Mouse (Mus musculus) right cerebral cortex, postnatal 36 days (tissue): Measurements from ENCODE around the gene Scamp4.
A peak's percentile ranks its signal among the peaks of the same experiment; 100 is the strongest.
"Not testable (repeated sequence)": the region's sequence is repeated elsewhere in the genome, so short reads cannot be mapped to it uniquely, and the experiment has no call there.

Experiments used
- DNase-seq, 2 experiments: peaks; one replicate each; pipeline ENCODE4 v3.0.0; 2022; ENCODE audit warnings: low spot score in 2 of 2, mixed read lengths in 1 of 2

Scamp4 gene

GRCm38 (mm10) chr10:80610116-80610785 lies 7.6 kb downstream of the Scamp4 start:
- DNase-seq: no peak

GRCm38 (mm10) chr10:80611024-80611423 lies 8.4 kb downstream of the Scamp4 start:
- DNase-seq: no peak

DNA sequence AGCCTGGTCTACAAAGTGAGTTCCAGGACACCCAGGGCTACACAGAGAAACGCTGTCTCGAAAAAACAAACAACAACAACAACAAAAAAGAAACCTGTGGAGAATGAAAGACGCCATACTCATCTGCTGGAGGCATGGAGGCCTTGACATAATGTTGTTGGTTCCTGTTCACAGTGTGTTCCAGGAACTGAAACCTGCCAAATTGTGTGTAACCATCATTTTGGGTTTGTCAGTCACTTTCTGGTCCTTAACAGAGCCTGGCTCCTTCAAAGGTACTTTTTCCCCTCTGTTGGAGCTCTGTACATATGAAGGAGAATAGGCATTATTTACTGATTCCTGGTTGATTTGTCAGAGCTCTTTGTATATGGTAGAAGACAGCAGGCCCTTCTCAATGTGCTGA lies 9.2 kb downstream of the Scamp4 start:
- no peak for DNase-seq

DNA sequence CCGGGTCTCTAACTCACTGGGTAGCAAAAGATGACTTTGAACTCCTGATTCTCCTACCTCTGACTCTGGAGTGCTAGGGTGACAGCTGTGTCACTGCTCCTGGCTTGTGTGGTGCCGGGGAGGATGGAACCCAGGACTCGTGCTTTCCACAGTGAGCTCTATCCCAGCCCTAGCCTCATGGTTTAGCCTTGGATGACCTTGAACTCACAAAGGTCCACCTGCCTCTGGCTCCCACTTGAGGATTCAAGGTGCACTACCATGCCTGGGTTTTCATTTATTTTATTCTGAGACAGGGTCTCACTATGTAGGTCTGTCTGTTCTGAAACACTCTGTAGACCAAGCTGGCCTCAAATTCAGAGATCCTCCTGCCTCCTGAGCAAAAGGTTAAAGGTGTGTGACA lies 11.1 kb downstream of the Scamp4 start:
- no peak for DNase-seq

- no peak for DNase-seq
These were observed 11.7 kb downstream of the Scamp4 start for GRCm38 (mm10) chr10:80614351-80614750.

DNA sequence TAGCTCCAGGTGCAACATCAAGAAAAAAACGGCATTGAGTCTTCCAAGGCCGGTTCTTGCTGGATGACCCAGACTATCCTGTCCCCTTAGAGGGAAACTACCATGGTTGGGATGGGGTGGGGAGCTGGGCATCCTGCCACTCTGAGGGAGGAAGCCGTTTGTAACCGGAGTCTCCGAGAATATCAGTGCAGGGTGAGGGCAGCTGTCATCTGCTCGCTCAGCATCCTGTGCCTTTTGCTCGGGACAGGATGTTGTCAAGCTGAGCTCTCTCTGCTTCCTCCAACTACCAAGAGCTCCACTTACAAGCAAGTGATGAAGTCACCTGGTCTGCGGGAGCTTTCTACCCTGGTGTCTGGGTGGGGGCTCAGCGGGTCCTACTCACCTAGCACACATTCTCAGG lies 15.5 kb downstream of the Scamp4 start:
- DNase-seq: no peak

DNA sequence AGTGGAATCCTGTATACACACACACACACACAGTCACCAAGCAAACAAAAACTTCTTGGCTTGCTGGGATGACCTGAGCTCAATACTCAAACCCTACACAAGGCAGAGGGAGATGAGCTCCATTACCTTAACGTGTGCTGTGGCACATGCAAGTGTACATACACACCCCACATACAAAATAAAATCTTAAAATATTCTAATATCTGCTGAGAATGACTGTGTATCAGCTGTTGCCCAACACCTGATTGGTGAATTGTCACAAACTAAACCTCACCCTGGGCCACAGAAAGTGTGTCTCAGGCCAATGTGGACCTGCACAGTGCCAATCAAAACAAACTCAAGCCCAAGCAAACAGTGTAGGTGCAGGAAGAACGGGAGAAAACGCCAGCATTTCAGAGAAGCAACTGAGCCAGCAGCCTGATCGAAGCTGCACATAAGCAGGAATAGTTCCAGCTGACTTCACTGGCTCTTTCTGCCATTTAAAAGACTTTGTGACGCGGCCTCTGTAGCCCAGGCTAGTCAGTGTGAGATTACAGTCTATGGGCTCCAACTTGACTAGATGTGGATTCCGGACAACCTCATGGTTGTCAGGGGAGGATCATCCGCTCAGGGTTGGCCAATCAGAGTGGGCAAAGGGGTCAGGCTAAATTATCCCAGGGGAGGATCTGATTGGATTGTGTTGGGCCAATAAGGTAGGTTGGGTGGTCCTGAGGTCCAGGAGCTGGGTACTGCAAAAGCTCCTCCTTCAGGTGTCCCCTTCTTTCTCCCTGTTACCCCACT lies 17.0 kb downstream of the Scamp4 start:
- no peak for DNase-seq

- no peak for DNase-seq
These were observed 17.7 kb downstream of the Scamp4 start for GRCm38 (mm10) chr10:80620365-80620764.

DNA sequence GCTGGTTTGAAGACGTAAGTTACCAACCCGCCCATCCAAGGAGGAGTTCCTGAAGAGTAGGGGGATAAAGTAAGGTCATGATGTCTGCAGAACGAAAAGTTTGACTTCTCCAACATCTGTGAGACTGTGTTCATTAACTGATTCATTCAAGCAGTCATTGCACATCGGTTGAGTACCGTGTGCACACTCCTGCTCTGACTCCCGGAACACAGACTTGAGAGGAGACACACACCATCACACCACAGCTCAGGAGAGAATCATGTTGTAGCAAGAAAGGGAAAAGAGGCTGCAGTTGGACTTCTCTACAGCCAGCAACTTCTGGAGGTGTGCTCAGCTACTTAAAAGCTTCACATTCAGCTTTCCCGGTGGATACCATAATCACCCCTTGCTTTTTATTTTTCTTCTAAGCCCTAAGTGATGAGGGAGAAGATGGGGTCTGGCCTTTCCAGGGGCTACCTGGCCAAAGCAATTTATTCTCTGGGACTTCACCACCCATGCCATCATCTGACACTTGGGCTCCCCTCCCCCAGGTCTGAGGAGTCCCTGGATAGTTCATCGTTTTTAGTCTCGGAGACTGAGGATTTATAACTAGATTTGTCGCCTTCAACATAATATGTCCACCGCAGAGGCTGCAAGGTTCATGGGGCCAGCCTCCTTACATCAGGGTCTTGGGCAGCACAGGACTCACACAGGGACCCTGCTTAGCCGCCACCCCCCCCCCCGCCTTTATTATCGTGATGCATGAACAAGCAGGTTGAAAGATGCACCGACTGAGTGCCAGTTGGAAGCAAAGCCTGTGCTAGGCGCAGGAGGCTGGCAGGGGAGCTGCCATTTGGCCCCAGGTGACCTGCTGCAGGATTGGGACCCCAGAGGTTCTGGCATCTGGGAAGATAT lies 18.4 kb downstream of the Scamp4 start:
- no peak for DNase-seq

GRCm38 (mm10) chr10:80621690-80621939 lies 18.9 kb downstream of the Scamp4 start:
- DNase-seq: no peak

DNA sequence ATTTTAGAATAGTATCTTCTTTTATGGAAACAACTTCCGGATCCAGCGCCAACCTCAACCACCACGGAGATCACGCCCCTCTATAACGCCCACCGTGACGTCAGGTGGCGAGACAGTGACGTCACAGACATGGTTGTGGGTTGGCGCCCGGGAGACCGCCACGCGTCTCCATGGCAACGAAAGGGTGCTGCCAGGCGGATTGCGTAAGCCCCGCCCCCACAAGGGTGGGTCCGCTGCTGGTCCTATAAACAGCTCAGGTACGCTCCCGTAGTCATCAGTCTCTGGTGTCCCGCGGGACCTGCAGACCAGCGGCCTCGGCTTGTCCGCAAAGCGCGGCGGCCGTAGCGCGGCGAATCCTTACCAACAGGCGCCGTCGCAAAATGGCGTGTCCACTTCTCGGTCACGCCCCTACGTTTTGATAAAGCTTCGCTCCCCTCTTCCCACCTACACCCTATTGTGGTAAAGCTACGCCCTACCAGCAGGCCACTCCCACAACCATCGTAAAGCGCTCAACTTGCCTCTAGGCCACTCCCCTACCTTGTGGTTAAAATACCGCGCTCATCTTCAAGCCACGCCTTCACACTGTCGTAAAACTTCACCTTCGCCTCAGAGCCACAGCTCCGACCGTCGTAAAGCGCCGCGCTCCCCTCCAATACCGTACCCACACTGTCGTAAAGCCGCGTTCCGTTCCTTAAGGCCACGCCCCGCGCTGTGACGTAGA lies 19.4 kb downstream of the Scamp4 start:
- DNase-seq: peak; percentile 99

DNA sequence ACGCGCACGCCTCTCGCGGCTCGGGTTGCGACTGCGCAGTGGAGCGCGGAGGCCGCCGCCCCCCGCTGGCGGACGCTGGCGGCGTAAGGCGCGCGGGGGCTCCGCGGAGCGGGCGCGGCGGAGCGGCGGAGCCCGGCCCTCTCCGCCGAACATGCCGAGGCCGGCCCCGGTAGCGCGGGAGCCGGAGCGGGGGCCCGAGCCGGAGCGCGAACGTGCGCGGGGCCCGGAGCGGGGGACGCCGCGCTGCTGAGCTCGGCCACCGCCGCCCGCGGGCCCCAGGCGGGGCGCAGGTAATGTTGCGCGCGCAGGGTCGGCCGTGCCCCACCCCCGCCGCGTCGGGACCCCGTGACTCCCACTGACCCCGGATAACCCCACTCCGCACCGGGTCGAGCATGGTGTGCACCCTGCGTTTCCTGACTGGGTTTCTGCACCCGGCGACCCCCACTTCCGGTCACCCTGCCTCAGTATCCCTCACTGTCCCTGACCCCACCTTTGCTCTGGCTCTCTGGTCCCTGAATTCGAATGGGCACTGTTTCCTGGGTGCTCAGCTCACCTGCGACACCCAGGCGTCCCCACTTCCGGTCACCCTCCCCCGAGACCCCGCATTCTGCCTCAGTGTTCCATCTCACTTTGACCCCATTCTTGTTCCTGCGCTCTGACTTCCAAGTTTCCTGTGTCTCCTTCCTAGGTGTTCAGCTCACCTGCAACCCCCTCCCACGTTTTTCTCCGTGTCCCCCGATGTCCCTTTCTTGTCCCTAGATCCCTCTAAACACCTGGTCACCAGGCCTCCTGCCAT lies 20.2 kb downstream of the Scamp4 start, which contains the start of gene Csnk1g2:
Gene Csnk1g2, plus strand, starts transcription at position 178 of the 796 bp plus-strand sequence.
- DNase-seq: peak; percentile 43 to 44

DNA sequence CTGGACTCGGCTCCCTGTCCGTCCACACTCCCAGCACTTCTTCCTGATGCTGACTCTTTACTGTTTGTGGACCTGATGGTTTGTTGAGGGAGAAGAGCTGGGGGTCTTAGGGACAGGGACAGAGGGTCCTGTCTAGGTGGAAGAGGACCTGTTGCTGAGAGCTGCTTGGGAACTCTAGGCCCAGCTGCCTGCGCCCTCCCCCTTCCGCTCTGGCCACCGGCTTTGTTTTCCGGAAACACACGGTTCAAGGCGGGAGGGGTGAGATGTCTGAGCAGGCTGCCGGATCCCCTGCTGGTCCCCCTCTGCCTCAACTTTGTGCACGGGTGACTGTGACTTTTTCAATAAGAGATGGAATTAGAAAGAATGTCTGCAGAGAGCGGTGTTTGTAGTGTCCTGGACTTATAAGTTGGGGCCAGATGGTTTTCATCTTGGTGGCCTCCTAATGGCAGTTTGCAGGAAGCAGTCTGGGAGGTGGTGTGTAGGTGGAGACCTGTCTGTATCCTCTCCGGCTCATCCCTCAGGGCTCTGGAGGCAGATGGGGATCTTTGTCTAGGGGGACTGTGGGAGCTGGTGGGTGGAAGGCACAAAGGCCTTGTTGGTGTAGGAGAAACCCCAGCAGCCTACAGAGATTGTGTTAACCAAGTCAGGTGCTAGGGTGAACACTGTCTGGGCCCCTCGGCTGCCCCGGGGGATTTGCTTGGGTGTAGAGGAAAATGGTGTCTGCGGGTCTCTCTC lies 21.0 kb downstream of the Scamp4 start:
- peak in 1 of 2 experiments; percentile 42 for DNase-seq

DNA sequence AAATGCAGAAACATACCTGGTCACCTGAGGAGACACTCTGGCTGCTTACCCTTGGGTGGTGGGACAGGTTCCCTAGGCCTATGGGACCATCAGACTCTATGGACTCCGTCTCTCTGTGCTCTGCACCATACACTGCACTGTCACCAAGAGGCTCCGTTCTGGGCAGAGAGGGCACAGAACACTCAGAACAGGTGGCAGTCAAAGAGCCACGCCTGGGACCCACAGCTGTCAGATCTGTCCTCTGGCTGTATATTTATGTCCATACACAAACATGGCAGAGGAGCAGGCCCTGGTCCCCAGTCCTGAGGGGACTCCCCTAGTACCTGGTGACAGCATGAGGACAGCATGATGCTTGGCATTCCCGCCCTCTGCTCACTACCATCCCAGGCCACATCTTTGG lies 23.1 kb downstream of the Scamp4 start:
- no peak for DNase-seq

DNA sequence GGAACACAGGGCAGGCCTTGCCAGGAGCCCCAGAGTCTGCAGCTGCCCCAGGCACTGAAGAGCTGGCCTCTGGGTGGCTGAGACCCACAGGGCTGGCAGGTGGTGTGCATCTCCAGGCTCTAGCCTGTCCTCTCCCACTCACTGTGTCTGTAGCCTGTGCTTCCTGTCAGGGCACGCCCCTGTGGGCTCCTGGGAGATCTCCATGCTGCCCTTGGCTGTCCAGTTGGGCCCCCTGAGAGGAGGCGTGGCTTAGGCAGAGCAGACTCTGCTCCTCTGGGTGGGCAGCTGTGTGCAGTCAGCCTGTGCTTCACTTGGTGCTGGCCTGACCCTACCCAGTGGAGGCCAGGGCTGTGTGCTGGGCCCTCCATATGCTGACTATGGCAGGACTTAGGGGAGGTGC lies 25.0 kb downstream of the Scamp4 start:
- no peak for DNase-seq

- no peak for DNase-seq
These were observed 26.3 kb downstream of the Scamp4 start for GRCm38 (mm10) chr10:80628925-80629324.

GRCm38 (mm10) chr10:80635345-80635744 lies 32.7 kb downstream of the Scamp4 start:
- DNase-seq: no peak

DNA sequence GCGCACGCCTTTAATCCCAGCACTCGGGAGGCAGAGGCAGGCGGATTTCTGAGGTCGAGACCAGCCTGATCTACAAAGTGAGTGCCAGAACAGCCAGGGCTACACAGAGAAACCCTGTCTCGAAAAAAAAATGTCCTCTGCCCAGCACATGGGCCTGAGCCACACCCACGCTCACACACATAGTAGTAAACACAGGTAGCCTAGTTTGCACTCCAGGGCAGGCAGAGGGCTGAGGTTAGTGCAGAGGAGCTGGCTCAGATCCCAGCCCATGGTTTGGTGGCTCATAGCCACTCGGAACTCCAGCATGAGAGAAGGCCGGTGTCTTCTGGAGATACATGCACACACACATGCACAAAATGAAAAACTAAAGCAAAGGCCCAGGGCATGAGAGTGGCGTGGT lies 44.3 kb downstream of the Scamp4 start:
- no peak for DNase-seq

- not testable (repeated sequence) for DNase-seq
These were observed 47.2 kb downstream of the Scamp4 start for GRCm38 (mm10) chr10:80649910-80650309.

GRCm38 (mm10) chr10:80650392-80650791 lies 47.7 kb downstream of the Scamp4 start:
- peak in 1 of 2 experiments; percentile 60 for DNase-seq
